Mouse (Mus musculus) WW6 (cell line): ENCODE measurements around the gene Col8a1.

Experiments used
- DNase-seq: peaks from one replicate; pipeline ENCODE4 v3.0.0-alpha.2; 2013; ENCODE audit warnings: low read depth, low spot score

Gene Col8a1

DNA sequence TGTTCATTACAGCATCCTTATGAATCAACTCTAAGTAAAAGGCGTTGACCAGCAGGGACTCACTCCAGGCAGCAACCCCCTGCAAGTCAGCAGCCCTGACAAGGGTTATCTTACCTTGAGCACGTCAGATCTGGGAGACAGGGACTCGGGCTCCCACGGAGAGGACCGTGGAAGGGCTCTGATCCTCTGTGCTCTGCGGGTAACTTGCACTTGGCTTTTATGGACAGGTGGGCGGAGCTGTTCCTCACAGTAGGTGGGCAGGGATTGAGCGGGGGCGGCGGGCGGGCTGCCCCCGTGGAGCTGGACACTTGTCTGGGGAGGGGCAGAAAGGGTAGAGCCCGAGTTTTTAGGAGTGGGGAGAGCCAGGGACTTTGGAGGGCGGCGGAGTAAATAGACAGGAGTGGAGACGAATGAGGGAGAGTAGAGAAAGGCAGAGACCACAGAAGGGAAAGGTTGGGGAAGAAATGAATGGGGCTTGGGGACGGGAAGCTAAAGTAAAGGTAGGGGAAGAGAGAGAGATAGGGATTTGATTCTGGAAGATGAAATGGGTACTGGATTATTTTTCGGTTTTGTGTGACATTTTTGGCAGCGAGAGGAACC, at the start of gene Col8a1:
Gene Col8a1 (minus strand): TSS at position 212 of the 600 bp plus-strand sequence.
- DNase-seq, result no peak

- DNase-seq, result no peak
These were observed 47.3 kb upstream of the Col8a1 start for GRCm38 (mm10) chr16:57801886-57802285.

- DNase-seq, result no peak
These were observed 41.8 kb upstream of the Col8a1 start for GRCm38 (mm10) chr16:57796321-57796720.

- DNase-seq, result no peak
These were observed 24.5 kb upstream of the Col8a1 start for GRCm38 (mm10) chr16:57779011-57779410.

DNA sequence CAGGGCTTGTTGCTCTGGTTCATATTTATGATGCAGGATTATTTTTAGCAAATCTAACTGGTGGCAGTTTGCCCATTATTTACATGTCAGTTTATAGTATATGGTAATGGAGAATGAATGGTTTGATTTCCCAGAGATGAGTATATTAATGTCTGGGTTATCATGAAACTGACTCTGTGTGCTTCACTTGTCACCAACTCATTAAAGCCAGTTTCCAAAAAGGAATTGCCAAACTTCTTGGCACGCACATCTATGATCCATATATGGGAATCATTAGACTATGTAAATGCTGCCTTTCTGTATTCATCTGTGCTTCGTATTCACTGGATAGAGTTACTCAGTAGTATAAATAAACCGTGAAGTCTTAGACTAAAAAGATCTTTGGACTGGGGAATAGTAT, 11.1 kb upstream of the Col8a1 start:
- DNase-seq, result no peak

GRCm38 (mm10) chr16:57759862-57760261, 5.3 kb upstream of the Col8a1 start:
- DNase-seq, result no peak

DNA sequence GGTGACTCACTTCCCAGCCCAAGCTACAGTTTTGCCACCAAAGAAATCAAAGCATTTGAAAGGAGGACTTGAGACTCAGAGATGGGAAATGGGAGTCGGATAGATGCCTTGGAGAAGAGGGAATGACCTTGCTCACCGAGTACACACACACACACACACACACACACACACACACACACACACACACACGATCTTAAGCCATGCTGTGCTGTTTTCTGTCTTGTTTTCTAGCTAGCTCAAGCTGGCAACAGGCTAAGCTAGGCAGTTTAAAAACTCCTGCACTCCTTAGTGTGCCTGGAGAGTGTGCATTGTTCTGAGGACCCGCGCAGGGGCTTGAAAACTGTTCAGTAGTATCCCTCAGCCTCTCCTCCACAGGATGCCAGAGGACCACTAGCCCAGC, 1.2 kb upstream of the Col8a1 start:
- DNase-seq, result no peak

DNA sequence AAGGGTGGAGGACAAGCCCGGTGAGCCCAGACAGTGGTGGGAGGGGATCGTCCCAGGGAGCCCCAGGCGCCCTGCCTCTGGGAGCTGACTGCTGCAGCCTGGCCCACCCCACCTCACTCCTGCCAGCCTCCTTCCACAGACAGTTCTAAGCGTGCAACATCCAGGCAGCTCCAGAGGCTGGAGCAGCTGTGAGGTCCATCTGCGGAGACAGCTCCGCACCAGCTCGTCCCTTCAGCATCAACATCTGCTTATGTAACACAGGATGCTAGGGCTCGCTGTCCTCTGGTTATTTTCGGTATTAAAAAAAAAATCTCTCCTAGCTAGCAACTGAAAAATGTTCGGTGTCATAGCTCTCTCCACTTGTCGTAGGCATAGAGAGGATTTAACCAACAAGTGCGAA, 704 bp upstream of the Col8a1 start:
- DNase-seq, result no peak

DNA sequence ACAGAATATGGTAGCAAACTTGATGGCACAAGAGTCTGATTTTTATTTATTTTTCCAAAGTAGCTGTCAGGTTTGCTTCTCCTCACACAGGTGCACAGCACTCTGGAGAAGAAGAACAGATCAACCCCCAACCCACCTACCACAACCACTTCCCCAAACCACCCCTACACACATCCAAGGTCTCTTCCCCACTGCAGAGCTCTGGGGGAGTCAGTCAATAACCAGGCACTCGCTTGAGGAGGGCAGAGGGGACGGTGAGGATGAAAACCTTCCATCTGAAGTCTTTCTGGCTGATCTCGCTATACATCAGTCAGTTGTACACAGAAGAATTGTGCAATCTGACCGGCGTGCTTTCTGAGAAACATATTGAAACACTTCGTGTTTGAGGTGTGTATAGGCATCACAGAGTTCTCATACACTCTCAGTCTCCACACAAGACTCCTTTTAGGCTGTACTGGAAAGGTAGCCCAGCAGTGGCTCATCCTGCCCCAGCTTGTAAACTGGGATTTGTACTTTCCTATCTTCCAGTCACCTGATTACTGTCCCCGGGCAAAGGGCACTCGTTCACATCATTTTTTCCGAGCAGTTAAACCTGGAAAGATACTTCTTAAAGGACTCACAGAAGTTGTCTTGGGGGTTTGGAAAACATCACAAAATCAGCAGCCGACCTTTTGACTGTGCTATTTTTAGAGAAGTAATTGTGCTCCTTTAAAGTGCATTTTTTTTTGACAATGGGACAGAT, 827 bp downstream of the Col8a1 start:
- DNase-seq, result no peak

DNA sequence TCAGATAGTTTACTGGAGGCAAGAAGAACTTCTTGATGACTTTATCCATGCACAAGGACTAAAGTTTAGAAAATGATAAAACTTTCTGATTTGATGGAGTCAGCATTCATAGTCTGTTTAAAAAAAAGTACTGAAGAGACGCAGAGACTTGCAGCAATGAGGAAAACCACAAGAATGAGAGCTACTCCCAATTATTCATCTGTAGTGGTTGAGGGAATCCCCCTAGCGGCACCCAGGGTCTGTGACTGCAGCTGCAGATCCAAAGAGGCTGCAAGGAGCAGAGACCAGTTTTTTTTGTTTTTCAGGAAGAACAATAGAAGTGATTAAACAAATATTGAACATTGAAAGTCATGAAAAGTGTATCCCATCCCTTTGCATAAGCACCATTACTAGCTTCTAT, 4.0 kb downstream of the Col8a1 start:
- no peak for DNase-seq

- no peak for DNase-seq
These were observed 6.4 kb downstream of the Col8a1 start for GRCm38 (mm10) chr16:57748093-57748492.

DNA sequence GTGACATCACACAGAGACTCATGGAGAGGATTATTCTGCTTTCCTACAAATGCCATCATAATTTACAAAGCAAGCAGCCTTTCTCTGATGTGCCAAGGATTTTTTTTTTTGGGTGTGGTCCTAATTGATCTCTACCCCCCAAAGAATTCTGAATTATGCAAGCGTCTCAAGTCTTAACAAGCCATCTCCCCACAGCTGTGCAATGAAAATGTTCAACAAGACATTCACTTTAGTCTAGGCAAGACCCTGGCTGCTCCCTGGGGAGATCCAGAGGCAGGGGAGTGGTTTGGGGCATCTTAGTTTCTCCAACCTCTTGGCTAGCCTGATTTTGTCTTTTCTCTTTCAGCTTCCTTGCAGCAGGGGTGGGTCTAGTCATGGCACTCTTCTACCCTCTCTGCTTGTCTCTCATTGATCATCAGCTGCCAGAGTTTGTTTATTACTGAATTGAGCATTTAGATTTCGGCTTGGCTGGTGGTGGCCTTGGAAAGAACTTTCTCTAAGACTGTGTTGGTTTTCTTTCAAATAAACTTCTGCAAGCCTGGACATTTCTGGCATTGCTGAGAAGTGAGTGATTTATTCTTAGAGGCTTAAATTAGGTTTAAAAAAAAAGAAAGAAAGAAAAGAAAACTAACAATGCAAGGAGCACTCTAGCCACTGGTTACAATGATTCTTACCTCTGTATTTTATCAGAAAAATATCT, 7.0 kb downstream of the Col8a1 start:
- no peak for DNase-seq

GRCm38 (mm10) chr16:57740169-57740568, 14.4 kb downstream of the Col8a1 start:
- DNase-seq, result no peak

GRCm38 (mm10) chr16:57734942-57735341, 19.6 kb downstream of the Col8a1 start:
- DNase-seq, result no peak

DNA sequence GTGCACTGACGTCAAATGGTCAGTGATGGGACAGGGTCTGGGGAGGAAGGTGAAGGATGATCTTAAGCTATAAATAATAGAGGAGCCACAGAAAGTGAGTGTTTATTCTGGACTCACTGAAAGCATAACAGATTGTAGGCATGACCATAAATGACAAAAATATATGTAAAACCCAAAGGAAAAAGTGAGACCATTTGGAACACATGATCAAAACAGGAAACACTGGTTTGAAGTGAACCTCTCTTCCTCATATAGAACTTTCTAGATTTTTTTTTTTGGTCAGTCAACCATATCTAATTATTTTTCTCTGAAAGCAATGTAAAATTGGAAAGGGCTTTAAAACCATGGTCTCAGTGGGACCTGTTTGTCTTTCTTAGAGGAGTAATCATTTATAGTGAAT, 21.0 kb downstream of the Col8a1 start:
- no peak for DNase-seq

DNA sequence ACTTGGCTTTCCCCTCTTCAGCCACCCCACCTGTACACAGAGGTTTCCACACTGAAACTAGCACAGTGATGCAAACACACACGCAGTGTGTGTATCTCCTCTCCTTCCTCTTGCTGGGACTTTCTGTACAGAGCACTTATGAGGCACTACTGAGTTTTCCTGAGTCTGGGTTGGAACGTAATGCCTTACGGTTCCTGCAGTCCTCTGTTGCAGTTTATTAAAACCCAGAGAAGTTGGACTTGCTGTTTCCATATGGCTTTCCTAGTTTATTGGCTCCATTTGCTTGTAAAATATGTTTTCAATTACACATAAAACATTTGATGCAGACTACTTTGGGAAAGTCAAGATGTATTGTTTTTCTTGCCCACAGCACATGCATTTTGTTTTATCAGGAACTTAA, 21.4 kb downstream of the Col8a1 start:
- DNase-seq, result no peak

GRCm38 (mm10) chr16:57724978-57725377, 29.6 kb downstream of the Col8a1 start:
- no peak for DNase-seq

DNA sequence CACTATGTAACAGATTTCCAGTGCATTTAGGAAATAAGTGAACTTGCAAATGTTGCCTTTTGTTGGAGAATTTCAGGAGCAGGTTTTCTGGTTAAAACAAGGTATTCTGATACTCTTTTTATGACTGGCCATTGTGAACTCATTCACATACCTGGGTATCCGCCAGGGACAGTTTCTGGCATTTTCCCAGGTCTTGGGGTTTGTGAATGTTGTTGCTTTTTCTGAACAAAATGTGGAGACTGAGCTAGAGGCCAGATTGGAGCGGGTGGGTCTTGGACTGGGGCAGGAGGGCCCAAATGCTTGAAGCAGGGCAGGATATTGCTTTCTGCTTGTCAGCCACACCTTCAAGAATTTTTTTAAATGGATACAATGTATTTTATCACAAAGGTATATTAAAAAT, 35.6 kb downstream of the Col8a1 start:
- no peak for DNase-seq

- DNase-seq, result no peak
These were observed 55.8 kb downstream of the Col8a1 start for GRCm38 (mm10) chr16:57698733-57699132.

DNA sequence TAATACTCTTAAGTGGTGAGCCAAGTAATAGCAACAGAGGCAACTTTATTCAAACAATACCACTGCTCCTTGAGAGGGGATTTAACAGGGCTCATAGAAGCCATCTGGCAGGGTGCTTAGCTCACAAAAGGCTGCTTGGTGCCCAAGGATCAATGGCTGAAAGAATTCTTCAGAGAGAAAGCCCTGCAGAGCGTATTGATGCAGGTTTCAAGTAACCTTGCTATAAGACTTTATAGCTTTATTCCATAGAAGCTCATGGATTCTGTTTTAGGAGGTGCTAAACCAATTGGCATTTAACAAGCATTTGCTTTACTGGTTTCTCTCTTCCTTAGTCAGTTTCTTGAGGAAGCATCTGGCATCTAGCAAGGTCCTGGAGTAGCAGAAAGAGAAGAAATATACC, 59.8 kb downstream of the Col8a1 start:
- DNase-seq, result no peak

GRCm38 (mm10) chr16:57693906-57694522, 60.5 kb downstream of the Col8a1 start:
- DNase-seq, result no peak

- no peak for DNase-seq
These were observed 68.6 kb downstream of the Col8a1 start for GRCm38 (mm10) chr16:57685790-57686399.
